Mouse (Mus musculus): ENCODE measurements around the gene Fat2. TPM values are rescaled to one million over a fixed set of nuclear protein-coding genes. Genes with fewer than 3 reads are reported as not detected.
A peak's percentile ranks its signal among the peaks of the same experiment; 100 is the strongest.

Gene Fat2
- total RNA-seq, 1 experiment, result 0.71 TPM

DNA sequence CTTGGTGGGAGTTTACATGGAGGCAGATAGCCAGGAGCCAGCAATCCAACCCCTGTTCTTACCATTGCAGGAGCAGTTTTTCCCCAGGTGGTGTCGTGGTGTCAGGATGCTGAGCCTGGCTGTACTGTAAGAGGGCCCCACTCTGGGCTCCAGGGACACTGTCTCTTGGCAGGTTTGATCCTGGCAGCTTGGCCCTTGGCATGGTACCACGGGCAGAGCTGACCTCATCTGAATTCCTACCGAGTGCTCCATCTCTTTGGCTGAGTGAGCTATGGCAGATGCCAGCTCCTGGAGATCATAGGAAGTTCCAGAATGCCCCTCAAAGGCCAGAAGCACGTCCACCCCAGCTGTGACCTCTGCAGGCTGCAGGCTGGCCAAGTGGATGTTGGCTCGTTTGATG, 74.4 kb downstream of the Fat2 start:
- no peak overlapping the region for H3K9ac ChIP-seq (ENCODE audit: insufficient read depth, low read depth, low read length, poor library complexity, severe bottlenecking)
- in situ Hi-C loops (cut with MboI; ENCODE audit: low sequenced_read_pairs in 2 of 2, unreplicated experiment in 2 of 2), result no loop called here
- H3K9me3 ChIP-seq (ENCODE audit: control insufficient read depth, insufficient read depth, low read depth, low read length), result no peaks in the 10 kb centered on the region
- H3K27ac ChIP-seq (ENCODE audit: insufficient read depth, low read depth, low read length, poor library complexity, severe bottlenecking), result no peak overlapping the region
- H3K36me3 ChIP-seq (ENCODE audit: control insufficient read depth, insufficient read depth, low read length, poor library complexity, severe bottlenecking), result no peaks in the 10 kb centered on the region
- no peaks in the 10 kb centered on the region for H3K4me1 ChIP-seq (ENCODE audit: control insufficient read depth in 2 of 2, insufficient read depth in 2 of 2, low read length in 2 of 2, poor library complexity in 1 of 2)
- H3K4me3 ChIP-seq (ENCODE audit: insufficient read depth in 1 of 2, low read depth in 1 of 2, low read length in 2 of 2, poor library complexity in 1 of 2, severe bottlenecking in 1 of 2), result no peak overlapping the region
- TF ChIP-seq ZNF384 (IDR thresholded peaks at IDR 0.05; ENCODE audit: low read depth, low read length) (no peak), HCFC1 (IDR thresholded peaks at IDR 0.05; ENCODE audit: borderline replicate concordance, insufficient read depth, low read length) (no peak), MAFK (IDR thresholded peaks at IDR 0.05; ENCODE audit: insufficient read depth, low read depth, low read length) (no peak), ZC3H11A (IDR thresholded peaks at IDR 0.05; ENCODE audit: borderline replicate concordance, low read depth, low read length) (no peak), CHD2 (IDR thresholded peaks at IDR 0.05; ENCODE audit: low read depth, low read length) (no peak)
- DNase-seq (ENCODE audit: low read depth, low spot score), result no peak

GRCm38 (mm10) chr11:55261105-55261504, 75.3 kb downstream of the Fat2 start:
- no peak for TF ChIP-seq CHD2 (IDR thresholded peaks at IDR 0.05; ENCODE audit: low read depth, low read length)
- no peak for TF ChIP-seq ZNF384 (IDR thresholded peaks at IDR 0.05; ENCODE audit: low read depth, low read length)
- no peak for TF ChIP-seq MAFK (IDR thresholded peaks at IDR 0.05; ENCODE audit: insufficient read depth, low read depth, low read length)
- TF ChIP-seq HCFC1 (IDR thresholded peaks at IDR 0.05; ENCODE audit: borderline replicate concordance, insufficient read depth, low read length), result no peak
- TF ChIP-seq ZC3H11A (IDR thresholded peaks at IDR 0.05; ENCODE audit: borderline replicate concordance, low read depth, low read length), result no peak
- no peak overlapping the region for H3K27ac ChIP-seq (ENCODE audit: insufficient read depth, low read depth, low read length, poor library complexity, severe bottlenecking)
- DNase-seq (ENCODE audit: low read depth, low spot score), result no peak
- no peaks in the 10 kb centered on the region for H3K36me3 ChIP-seq (ENCODE audit: control insufficient read depth, insufficient read depth, low read length, poor library complexity, severe bottlenecking)
- H3K4me1 ChIP-seq (ENCODE audit: control insufficient read depth in 2 of 2, insufficient read depth in 2 of 2, low read length in 2 of 2, poor library complexity in 1 of 2), result no peaks in the 10 kb centered on the region
- no peak overlapping the region for H3K9ac ChIP-seq (ENCODE audit: insufficient read depth, low read depth, low read length, poor library complexity, severe bottlenecking)
- no peak overlapping the region for H3K4me3 ChIP-seq (ENCODE audit: insufficient read depth in 1 of 2, low read depth in 1 of 2, low read length in 2 of 2, poor library complexity in 1 of 2, severe bottlenecking in 1 of 2)
- in situ Hi-C loops (cut with MboI; ENCODE audit: low sequenced_read_pairs in 2 of 2, unreplicated experiment in 2 of 2), result no loop called here
- no peaks in the 10 kb centered on the region for H3K9me3 ChIP-seq (ENCODE audit: control insufficient read depth, insufficient read depth, low read depth, low read length)

- no peaks in the 10 kb centered on the region for H3K36me3 ChIP-seq (ENCODE audit: control insufficient read depth, insufficient read depth, low read length, poor library complexity, severe bottlenecking)
These were observed 83.0 kb downstream of the Fat2 start for GRCm38 (mm10) chr11:55253391-55253790.

GRCm38 (mm10) chr11:55250527-55250926, 85.8 kb downstream of the Fat2 start:
- in situ Hi-C loops (cut with MboI; ENCODE audit: low sequenced_read_pairs in 2 of 2, unreplicated experiment in 2 of 2), result no loop called here

More at GRCm38 (mm10) chr11:55253391-55253790, 83.0 kb downstream of the Fat2 start:
- in situ Hi-C loops (cut with MboI; ENCODE audit: low sequenced_read_pairs in 2 of 2, unreplicated experiment in 2 of 2), result no loop called here
- Histone ChIP-seq H3K4me3 (ENCODE audit: insufficient read depth in 1 of 2, low read depth in 1 of 2, low read length in 2 of 2, poor library complexity in 1 of 2, severe bottlenecking in 1 of 2) (no peak overlapping the region), H3K9me3 (ENCODE audit: control insufficient read depth, insufficient read depth, low read depth, low read length) (peaks cover 5% of the 10 kb centered on the region; the same call in 1 of the 2 replicates), H3K27ac (ENCODE audit: insufficient read depth, low read depth, low read length, poor library complexity, severe bottlenecking) (no peak overlapping the region), H3K9ac (ENCODE audit: insufficient read depth, low read depth, low read length, poor library complexity, severe bottlenecking) (no peak overlapping the region), H3K4me1 (ENCODE audit: control insufficient read depth in 2 of 2, insufficient read depth in 2 of 2, low read length in 2 of 2, poor library complexity in 1 of 2) (no peaks in the 10 kb centered on the region)
- no peak for DNase-seq (ENCODE audit: low read depth, low spot score)
- TF ChIP-seq ZC3H11A (IDR thresholded peaks at IDR 0.05; ENCODE audit: borderline replicate concordance, low read depth, low read length) (no peak), MAFK (IDR thresholded peaks at IDR 0.05; ENCODE audit: insufficient read depth, low read depth, low read length) (no peak), HCFC1 (IDR thresholded peaks at IDR 0.05; ENCODE audit: borderline replicate concordance, insufficient read depth, low read length) (no peak), CHD2 (IDR thresholded peaks at IDR 0.05; ENCODE audit: low read depth, low read length) (no peak), ZNF384 (IDR thresholded peaks at IDR 0.05; ENCODE audit: low read depth, low read length) (no peak)

GRCm38 (mm10) chr11:55240556-55240955, 95.8 kb downstream of the Fat2 start:
- TF ChIP-seq ZC3H11A (IDR thresholded peaks at IDR 0.05; ENCODE audit: borderline replicate concordance, low read depth, low read length) (0 out of 2 replicates have a peak, but pooled peaks have one; percentile 15), ZNF384 (IDR thresholded peaks at IDR 0.05; ENCODE audit: low read depth, low read length) (no peak)
- H3K4me3 ChIP-seq (ENCODE audit: insufficient read depth in 1 of 2, low read depth in 1 of 2, low read length in 2 of 2, poor library complexity in 1 of 2, severe bottlenecking in 1 of 2), result no peak overlapping the region
- DNase-seq (ENCODE audit: low read depth, low spot score), result peak; percentile 15
- in situ Hi-C loops (cut with MboI; ENCODE audit: low sequenced_read_pairs in 2 of 2, unreplicated experiment in 2 of 2), result no loop called here
- no peak overlapping the region for H3K27ac ChIP-seq (ENCODE audit: insufficient read depth, low read depth, low read length, poor library complexity, severe bottlenecking)
- no peaks in the 10 kb centered on the region for H3K36me3 ChIP-seq (ENCODE audit: control insufficient read depth, insufficient read depth, low read length, poor library complexity, severe bottlenecking)
- no peak overlapping the region for H3K9ac ChIP-seq (ENCODE audit: insufficient read depth, low read depth, low read length, poor library complexity, severe bottlenecking)
- no peaks in the 10 kb centered on the region for H3K4me1 ChIP-seq (ENCODE audit: control insufficient read depth in 2 of 2, insufficient read depth in 2 of 2, low read length in 2 of 2, poor library complexity in 1 of 2)
- no peaks in the 10 kb centered on the region for H3K9me3 ChIP-seq (ENCODE audit: control insufficient read depth, insufficient read depth, low read depth, low read length)

More at GRCm38 (mm10) chr11:55250527-55250926, 85.8 kb downstream of the Fat2 start:
- no peak for DNase-seq (ENCODE audit: low read depth, low spot score)
- H3K9ac ChIP-seq (ENCODE audit: insufficient read depth, low read depth, low read length, poor library complexity, severe bottlenecking), result no peak overlapping the region
- no peak overlapping the region for H3K27ac ChIP-seq (ENCODE audit: insufficient read depth, low read depth, low read length, poor library complexity, severe bottlenecking)
- H3K36me3 ChIP-seq (ENCODE audit: control insufficient read depth, insufficient read depth, low read length, poor library complexity, severe bottlenecking), result no peaks in the 10 kb centered on the region
- peaks cover 8% of the 10 kb centered on the region; the same call in 1 of the 2 replicates for H3K9me3 ChIP-seq (ENCODE audit: control insufficient read depth, insufficient read depth, low read depth, low read length)
- no peaks in the 10 kb centered on the region for H3K4me1 ChIP-seq (ENCODE audit: control insufficient read depth in 2 of 2, insufficient read depth in 2 of 2, low read length in 2 of 2, poor library complexity in 1 of 2)
- no peak overlapping the region for H3K4me3 ChIP-seq (ENCODE audit: insufficient read depth in 1 of 2, low read depth in 1 of 2, low read length in 2 of 2, poor library complexity in 1 of 2, severe bottlenecking in 1 of 2)
- no peak for TF ChIP-seq ZC3H11A (IDR thresholded peaks at IDR 0.05; ENCODE audit: borderline replicate concordance, low read depth, low read length)
- no peak for TF ChIP-seq CHD2 (IDR thresholded peaks at IDR 0.05; ENCODE audit: low read depth, low read length)
- TF ChIP-seq MAFK (IDR thresholded peaks at IDR 0.05; ENCODE audit: insufficient read depth, low read depth, low read length), result no peak
- TF ChIP-seq ZNF384 (IDR thresholded peaks at IDR 0.05; ENCODE audit: low read depth, low read length), result no peak
- TF ChIP-seq HCFC1 (IDR thresholded peaks at IDR 0.05; ENCODE audit: borderline replicate concordance, insufficient read depth, low read length), result no peak

All from ES-E14 (cell line).